Mouse (Mus musculus) c-Kit-negative CD71-positive TER-119-positive erythroid progenitor cells, embryonic 14.5 days (primary cell): ENCODE results near the gene Zfp677.
"Not testable (repeated sequence)": the region's sequence is repeated elsewhere in the genome, so short reads cannot be mapped to it uniquely, and the experiment has no call there.

Experiments used
- DNase-seq: peaks from one replicate; pipeline ENCODE4 v3.0.0-alpha.2; 2013; ENCODE audit warnings: low read depth, low spot score

Zfp677 gene

GRCm38 (mm10) chr17:21383391-21384056, at the start of gene Zfp677:
Gene Zfp677 (plus strand): TSS chr17:21383748.
- DNase-seq: peak; percentile 40

DNA sequence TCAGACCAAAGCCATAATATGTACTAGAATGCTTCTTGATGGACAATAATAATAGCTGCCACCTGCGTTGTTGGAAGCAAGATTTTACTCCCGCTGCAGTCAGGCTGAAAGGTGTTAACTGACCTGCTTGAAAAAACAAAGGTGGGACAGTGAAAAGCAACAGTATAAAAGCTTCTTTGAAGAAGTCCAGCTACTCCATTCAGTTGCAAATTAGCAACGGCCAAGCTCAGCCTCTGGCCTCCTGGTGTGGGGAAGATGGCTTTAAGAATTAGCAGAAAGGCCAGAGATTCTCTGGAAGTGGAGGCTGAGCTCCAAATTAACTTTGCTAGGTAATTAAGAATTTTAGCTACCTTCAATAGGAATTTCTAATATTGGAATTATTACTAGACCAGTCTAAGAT, 15.5 kb upstream of the Zfp677 start:
- not testable (repeated sequence) for DNase-seq

- no peak for DNase-seq
These were observed 13.4 kb upstream of the Zfp677 start for GRCm38 (mm10) chr17:21369925-21370719.

GRCm38 (mm10) chr17:21375311-21375710, 8.2 kb upstream of the Zfp677 start:
- DNase-seq: no peak

- no peak for DNase-seq
These were observed 486 bp downstream of the Zfp677 start for GRCm38 (mm10) chr17:21384057-21384411.

- DNase-seq: peak; percentile 58
These were observed 39.4 kb downstream of the Zfp677 start, which contains the start of gene Zfp54 for GRCm38 (mm10) chr17:21422664-21423599. Gene Zfp54 (plus strand): TSS chr17:21423227.

GRCm38 (mm10) chr17:21438806-21439400, 55.4 kb downstream of the Zfp677 start:
- DNase-seq: not testable (repeated sequence)
